Mouse (Mus musculus): ENCODE measurements at regions not wholly inside any gene's neighbourhood (a gene's known extent, or its start where the extent isn't known, plus 50 kb on each side); places are given as distances from the start of the nearest gene placed in this dataset.

DNA sequence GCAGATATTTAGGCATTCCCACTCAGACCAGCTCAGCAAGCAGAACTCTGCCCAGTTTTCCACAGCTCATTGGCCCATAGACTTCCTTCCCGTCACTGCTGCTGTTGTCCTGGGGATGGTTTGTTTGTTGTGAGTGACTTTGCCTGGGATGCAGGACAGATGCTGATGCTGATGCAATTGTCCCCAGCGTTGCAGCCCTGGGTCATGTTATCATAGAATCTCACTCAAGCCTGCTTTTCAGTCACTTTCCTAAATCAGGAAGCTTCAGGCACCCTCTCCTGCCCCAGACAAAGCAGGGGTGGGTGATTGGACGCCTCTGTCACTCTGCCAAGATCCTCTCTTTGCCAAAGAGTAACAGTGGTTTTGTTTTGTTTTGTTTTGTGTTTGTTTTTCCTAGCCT lies 515.3 kb upstream of the Gm26657 start:
- no peaks in the 10 kb centered on the region for H3K27me3 ChIP-seq (replicated peaks; ENCODE audit: control insufficient read depth, insufficient read depth, low read length)
- no peak overlapping the region for H3K4me3 ChIP-seq (ENCODE audit: low read depth, low read length)
- ATAC-seq (replicated peaks; ENCODE audit: low FRiP score, low TSS enrichment, low read depth) (no peak), DNase-seq (ENCODE audit: low spot score) (no peak)
- no peaks in the 10 kb centered on the region for H3K36me3 ChIP-seq (ENCODE audit: control insufficient read depth, insufficient read depth, low read length)
- whole genome bisulfite sequencing: 56% methylated on average over 3 of the region's 3 CpGs
- H3K9ac ChIP-seq (ENCODE audit: low read length): no peak overlapping the region
- H3K27ac ChIP-seq (ENCODE audit: low read depth): no peak overlapping the region
- H3K4me1 ChIP-seq (replicated peaks; ENCODE audit: control insufficient read depth, insufficient read depth, low read length): peaks cover 8% of the 10 kb centered on the region; the same call in 1 of the 2 replicates
- no peak overlapping the region for H3K4me2 ChIP-seq (ENCODE audit: low read length)
- no peaks in the 10 kb centered on the region for H3K9me3 ChIP-seq (ENCODE audit: control insufficient read depth, low read length)

- 0 out of 2 replicates have a peak overlapping the region, but pooled peaks have one; percentile 22 for H3K27ac ChIP-seq (ENCODE audit: low read depth)
- ATAC-seq (replicated peaks; ENCODE audit: low FRiP score, low TSS enrichment, low read depth): peak; percentile 79
- peaks cover 8% of the 10 kb centered on the region; the same call in 1 of the 2 replicates for H3K4me1 ChIP-seq (replicated peaks; ENCODE audit: control insufficient read depth, insufficient read depth, low read length)
- DNase-seq (ENCODE audit: low spot score): peak; percentile 57
- no peaks in the 10 kb centered on the region for H3K9me3 ChIP-seq (ENCODE audit: control insufficient read depth, low read length)
- WGBS: 18% methylated on average over 8 of the region's 8 CpGs
- H3K27me3 ChIP-seq (replicated peaks; ENCODE audit: control insufficient read depth, insufficient read depth, low read length): no peaks in the 10 kb centered on the region
- no peaks in the 10 kb centered on the region for H3K36me3 ChIP-seq (ENCODE audit: control insufficient read depth, insufficient read depth, low read length)
- peak overlapping the region; percentile 28 for H3K4me2 ChIP-seq (ENCODE audit: low read length)
- H3K4me3 ChIP-seq (ENCODE audit: low read depth, low read length): no peak overlapping the region
- no peak overlapping the region for H3K9ac ChIP-seq (ENCODE audit: low read length)
These were observed 517.7 kb upstream of the Gm26657 start for GRCm38 (mm10) chr4:56222023-56222776.

GRCm38 (mm10) chr4:56220531-56220930 lies 519.3 kb upstream of the Gm26657 start:
- no peak overlapping the region for H3K4me3 ChIP-seq (ENCODE audit: low read depth, low read length)
- H3K27ac ChIP-seq (ENCODE audit: low read depth): no peak overlapping the region
- H3K9me3 ChIP-seq (ENCODE audit: control insufficient read depth, low read length): no peaks in the 10 kb centered on the region
- H3K4me2 ChIP-seq (ENCODE audit: low read length): no peak overlapping the region
- whole genome bisulfite sequencing: 54% methylated on average over 8 of the region's 8 CpGs
- H3K36me3 ChIP-seq (ENCODE audit: control insufficient read depth, insufficient read depth, low read length): no peaks in the 10 kb centered on the region
- no peaks in the 10 kb centered on the region for H3K27me3 ChIP-seq (replicated peaks; ENCODE audit: control insufficient read depth, insufficient read depth, low read length)
- no peak overlapping the region for H3K9ac ChIP-seq (ENCODE audit: low read length)
- DNase-seq (ENCODE audit: low spot score): no peak
- ATAC-seq (replicated peaks; ENCODE audit: low FRiP score, low TSS enrichment, low read depth): no peak
- peaks cover 8% of the 10 kb centered on the region; the same call in 1 of the 2 replicates for H3K4me1 ChIP-seq (replicated peaks; ENCODE audit: control insufficient read depth, insufficient read depth, low read length)

- no peak overlapping the region for H3K27ac ChIP-seq (ENCODE audit: low read depth)
- H3K4me3 ChIP-seq (ENCODE audit: low read depth, low read length): no peak overlapping the region
- no peak overlapping the region for H3K9ac ChIP-seq (ENCODE audit: low read length)
- no peak for DNase-seq (ENCODE audit: low spot score)
- H3K4me2 ChIP-seq (ENCODE audit: low read length): no peak overlapping the region
- no peaks in the 10 kb centered on the region for H3K9me3 ChIP-seq (ENCODE audit: control insufficient read depth, low read length)
- WGBS: 89% methylated on average over 2 of the region's 2 CpGs
- no peaks in the 10 kb centered on the region for H3K27me3 ChIP-seq (replicated peaks; ENCODE audit: control insufficient read depth, insufficient read depth, low read length)
- no peak for ATAC-seq (replicated peaks; ENCODE audit: low FRiP score, low TSS enrichment, low read depth)
- no peaks in the 10 kb centered on the region for H3K36me3 ChIP-seq (ENCODE audit: control insufficient read depth, insufficient read depth, low read length)
- H3K4me1 ChIP-seq (replicated peaks; ENCODE audit: control insufficient read depth, insufficient read depth, low read length): no peaks in the 10 kb centered on the region
These were observed 530.4 kb upstream of the Gm26657 start for GRCm38 (mm10) chr4:56209499-56209898.

DNA sequence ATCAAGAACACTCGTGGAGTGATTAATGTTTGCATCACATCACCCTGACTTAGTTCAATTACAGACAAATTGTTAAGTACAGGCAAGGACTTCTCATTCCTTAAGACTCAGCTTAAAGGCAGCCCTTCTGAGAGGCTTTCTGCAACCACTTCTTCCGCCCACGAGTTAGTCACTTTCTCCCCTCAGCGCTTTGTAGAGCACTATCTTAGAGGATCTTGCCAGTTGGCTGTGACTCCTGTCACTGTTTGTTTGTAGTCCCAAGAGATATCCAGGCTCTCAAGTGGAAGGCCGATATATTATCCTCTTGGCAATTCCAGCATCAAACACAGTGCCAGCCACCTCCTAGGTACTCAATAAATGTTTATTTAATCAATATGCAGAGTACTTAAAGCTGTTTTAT lies 532.1 kb upstream of the Gm26657 start:
- WGBS: 62% methylated on average over 5 of the region's 5 CpGs
- Histone ChIP-seq H3K4me3 (ENCODE audit: low read depth, low read length) (no peak overlapping the region), H3K9ac (ENCODE audit: low read length) (no peak overlapping the region), H3K9me3 (ENCODE audit: control insufficient read depth, low read length) (no peaks in the 10 kb centered on the region), H3K4me2 (ENCODE audit: low read length) (no peak overlapping the region), H3K27ac (ENCODE audit: low read depth) (no peak overlapping the region), H3K36me3 (ENCODE audit: control insufficient read depth, insufficient read depth, low read length) (no peaks in the 10 kb centered on the region), H3K4me1 (replicated peaks; ENCODE audit: control insufficient read depth, insufficient read depth, low read length) (no peaks in the 10 kb centered on the region), H3K27me3 (replicated peaks; ENCODE audit: control insufficient read depth, insufficient read depth, low read length) (no peaks in the 10 kb centered on the region)
- DNase-seq (ENCODE audit: low spot score) (no peak), ATAC-seq (replicated peaks; ENCODE audit: low FRiP score, low TSS enrichment, low read depth) (no peak)

DNA sequence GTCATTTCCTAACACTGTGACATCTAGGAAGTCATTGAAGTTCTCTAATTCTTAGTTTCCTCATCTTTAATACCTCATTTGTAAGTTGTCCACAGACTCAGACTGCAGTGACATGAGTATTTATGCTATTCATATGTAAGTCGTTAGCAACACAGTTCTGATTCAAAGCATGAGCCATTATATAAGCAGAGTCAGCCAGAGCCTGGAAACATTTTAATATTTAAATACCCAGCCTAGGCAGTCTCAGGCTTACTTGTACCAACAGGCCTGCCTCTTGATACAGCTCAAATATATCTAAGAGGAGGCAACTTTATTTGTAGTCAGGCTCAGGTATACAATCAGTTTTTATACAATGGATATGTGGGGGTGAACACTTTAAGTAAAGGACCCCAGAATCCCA lies 534.8 kb upstream of the Gm26657 start:
- no peak for DNase-seq (ENCODE audit: low spot score)
- H3K27ac ChIP-seq (ENCODE audit: low read depth): no peak overlapping the region
- H3K4me3 ChIP-seq (ENCODE audit: low read depth, low read length): no peak overlapping the region
- no peak overlapping the region for H3K9ac ChIP-seq (ENCODE audit: low read length)
- no peak for ATAC-seq (replicated peaks; ENCODE audit: low FRiP score, low TSS enrichment, low read depth)
- no peak overlapping the region for H3K4me2 ChIP-seq (ENCODE audit: low read length)
- no peaks in the 10 kb centered on the region for H3K4me1 ChIP-seq (replicated peaks; ENCODE audit: control insufficient read depth, insufficient read depth, low read length)
- no peaks in the 10 kb centered on the region for H3K9me3 ChIP-seq (ENCODE audit: control insufficient read depth, low read length)
- H3K36me3 ChIP-seq (ENCODE audit: control insufficient read depth, insufficient read depth, low read length): no peaks in the 10 kb centered on the region
- WGBS: 69% methylated on average over 1 of the region's 1 CpGs
- no peaks in the 10 kb centered on the region for H3K27me3 ChIP-seq (replicated peaks; ENCODE audit: control insufficient read depth, insufficient read depth, low read length)

DNA sequence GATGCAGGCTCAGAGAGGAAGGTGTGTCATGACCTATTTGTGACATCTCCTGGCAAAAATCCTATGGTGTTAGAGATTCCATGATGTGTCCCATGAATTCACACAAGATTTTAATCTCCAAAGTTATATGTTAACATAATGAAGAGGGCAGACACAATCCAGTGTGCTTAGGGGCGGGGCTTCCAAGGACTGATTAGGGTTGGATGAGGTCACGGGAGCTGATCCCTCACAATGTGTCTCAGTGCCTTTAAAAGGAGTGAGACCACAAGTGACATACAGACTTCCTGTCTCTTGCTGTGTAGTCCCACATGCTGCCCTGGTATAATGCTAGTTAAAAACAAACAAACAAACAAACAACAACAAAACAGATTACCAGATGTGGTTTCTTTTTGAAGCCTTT lies 546.5 kb upstream of the Gm26657 start:
- DNase-seq (ENCODE audit: low spot score) (no peak), ATAC-seq (replicated peaks; ENCODE audit: low FRiP score, low TSS enrichment, low read depth) (no peak)
- Histone ChIP-seq H3K36me3 (ENCODE audit: control insufficient read depth, insufficient read depth, low read length) (no peaks in the 10 kb centered on the region), H3K4me2 (ENCODE audit: low read length) (no peak overlapping the region), H3K9me3 (ENCODE audit: control insufficient read depth, low read length) (no peaks in the 10 kb centered on the region), H3K27ac (ENCODE audit: low read depth) (no peak overlapping the region), H3K27me3 (replicated peaks; ENCODE audit: control insufficient read depth, insufficient read depth, low read length) (no peaks in the 10 kb centered on the region), H3K9ac (ENCODE audit: low read length) (no peak overlapping the region), H3K4me3 (ENCODE audit: low read depth, low read length) (no peak overlapping the region), H3K4me1 (replicated peaks; ENCODE audit: control insufficient read depth, insufficient read depth, low read length) (no peaks in the 10 kb centered on the region)
- WGBS: 59% methylated on average over 2 of the region's 2 CpGs

DNA sequence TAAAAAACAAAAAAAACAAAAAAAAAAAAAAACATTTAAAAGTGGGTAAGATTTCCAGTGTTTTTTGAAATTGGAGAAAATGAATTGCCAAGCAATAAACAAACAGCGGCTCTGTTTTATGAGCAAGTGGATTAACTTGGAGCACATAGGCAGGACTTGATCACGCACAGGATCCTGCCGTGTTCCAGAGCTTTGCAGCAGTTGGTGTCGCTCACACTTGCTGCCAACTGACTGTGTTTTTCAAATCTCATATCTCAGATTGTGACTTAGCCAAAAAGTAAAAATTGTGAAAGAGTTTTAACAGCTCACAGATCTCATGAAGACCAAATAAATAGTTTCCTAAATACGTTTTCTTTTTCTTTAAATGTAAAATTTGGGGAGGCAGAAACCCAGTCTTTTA lies 547.4 kb upstream of the Gm26657 start:
- Histone ChIP-seq H3K27me3 (replicated peaks; ENCODE audit: control insufficient read depth, insufficient read depth, low read length) (no peaks in the 10 kb centered on the region), H3K4me3 (ENCODE audit: low read depth, low read length) (no peak overlapping the region), H3K4me2 (ENCODE audit: low read length) (no peak overlapping the region), H3K4me1 (replicated peaks; ENCODE audit: control insufficient read depth, insufficient read depth, low read length) (no peaks in the 10 kb centered on the region), H3K27ac (ENCODE audit: low read depth) (no peak overlapping the region), H3K36me3 (ENCODE audit: control insufficient read depth, insufficient read depth, low read length) (no peaks in the 10 kb centered on the region), H3K9ac (ENCODE audit: low read length) (no peak overlapping the region), H3K9me3 (ENCODE audit: control insufficient read depth, low read length) (no peaks in the 10 kb centered on the region)
- ATAC-seq (replicated peaks; ENCODE audit: low FRiP score, low TSS enrichment, low read depth) (no peak), DNase-seq (ENCODE audit: low spot score) (no peak)
- WGBS: 83% methylated on average over 5 of the region's 5 CpGs

DNA sequence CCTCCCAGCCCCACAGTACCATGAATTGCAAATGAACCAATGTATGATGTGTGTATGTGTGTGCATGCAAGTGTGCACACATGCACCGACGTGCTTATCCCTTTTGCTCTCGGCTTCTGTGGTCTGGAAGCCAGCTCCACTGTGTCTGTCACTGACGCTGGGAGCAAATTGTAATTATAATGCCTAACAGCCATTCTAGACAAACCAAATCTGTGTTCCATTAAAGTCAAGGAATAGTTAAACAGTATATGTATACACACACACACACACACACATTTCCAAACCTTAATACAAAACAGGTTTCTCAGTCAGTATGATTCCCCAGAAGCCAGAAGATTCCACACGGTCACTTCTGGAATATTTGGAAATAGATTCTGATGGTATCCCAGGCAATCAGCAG lies 560.3 kb upstream of the Gm26657 start:
- 71% methylated on average over 5 of the region's 5 CpGs for WGBS
- DNase-seq (ENCODE audit: low spot score): no peak

More for the DNA sequence above, 560.3 kb upstream of the Gm26657 start:
- no peak overlapping the region for H3K27ac ChIP-seq (ENCODE audit: low read depth)
- no peak overlapping the region for H3K4me2 ChIP-seq (ENCODE audit: low read length)
- no peak for ATAC-seq (replicated peaks; ENCODE audit: low FRiP score, low TSS enrichment, low read depth)
- no peaks in the 10 kb centered on the region for H3K4me1 ChIP-seq (replicated peaks; ENCODE audit: control insufficient read depth, insufficient read depth, low read length)
- H3K4me3 ChIP-seq (ENCODE audit: low read depth, low read length): no peak overlapping the region
- H3K27me3 ChIP-seq (replicated peaks; ENCODE audit: control insufficient read depth, insufficient read depth, low read length): no peaks in the 10 kb centered on the region
- no peaks in the 10 kb centered on the region for H3K9me3 ChIP-seq (ENCODE audit: control insufficient read depth, low read length)
- no peaks in the 10 kb centered on the region for H3K36me3 ChIP-seq (ENCODE audit: control insufficient read depth, insufficient read depth, low read length)
- H3K9ac ChIP-seq (ENCODE audit: low read length): no peak overlapping the region

All from intestine, embryonic 14.5 days (tissue).